Mouse (Mus musculus): Measurements from ENCODE around the gene Sowahb.

Gene Sowahb

GRCm38 (mm10) chr5:93044584-93045370 lies at the start of gene Sowahb:
Gene Sowahb, minus strand, starts transcription at chr5:93045022.
- DNase-seq, result peak; percentile 91

GRCm38 (mm10) chr5:93093638-93094527 lies 49.1 kb upstream of the Sowahb start:
- no peak for DNase-seq

GRCm38 (mm10) chr5:93092857-93093622 lies 48.2 kb upstream of the Sowahb start, which contains the start of gene Sept11:
Gene Sept11, plus strand, starts transcription at chr5:93093437.
- peak; percentile 91 for DNase-seq

DNA sequence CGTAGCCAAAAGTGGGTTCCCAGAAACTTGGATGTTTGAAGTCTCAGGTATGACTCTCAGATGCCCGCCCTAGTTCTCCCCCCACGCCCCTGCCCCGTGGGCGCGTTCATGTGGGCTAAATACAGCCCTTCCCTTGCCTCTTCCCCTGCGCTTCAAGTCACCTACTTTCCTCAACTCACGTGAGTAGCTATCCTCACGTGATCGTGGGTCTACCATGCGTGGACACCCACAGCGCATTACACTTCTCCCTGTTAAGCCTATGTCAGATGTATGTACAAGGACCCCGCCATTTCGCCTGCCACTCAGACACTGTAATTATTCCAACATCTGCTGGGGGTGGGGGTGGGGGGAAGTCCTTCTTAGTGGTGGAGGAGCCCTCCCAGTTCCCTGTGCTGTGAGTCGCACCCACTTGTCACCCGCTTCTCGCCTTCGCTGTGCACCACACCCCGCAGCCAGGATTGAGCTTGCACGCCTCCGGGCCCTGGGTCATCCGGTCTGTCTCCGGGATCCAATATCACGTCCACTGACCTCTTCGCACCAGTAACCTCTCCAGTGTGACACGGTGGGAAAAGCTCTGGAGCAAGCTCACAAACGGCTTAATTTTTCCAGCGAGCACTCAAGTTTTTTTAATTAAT lies 47.4 kb upstream of the Sowahb start:
- peak; percentile 39 for DNase-seq

- no peak for DNase-seq
Observed at GRCm38 (mm10) chr5:93091266-93091665, 46.4 kb upstream of the Sowahb start.

DNA sequence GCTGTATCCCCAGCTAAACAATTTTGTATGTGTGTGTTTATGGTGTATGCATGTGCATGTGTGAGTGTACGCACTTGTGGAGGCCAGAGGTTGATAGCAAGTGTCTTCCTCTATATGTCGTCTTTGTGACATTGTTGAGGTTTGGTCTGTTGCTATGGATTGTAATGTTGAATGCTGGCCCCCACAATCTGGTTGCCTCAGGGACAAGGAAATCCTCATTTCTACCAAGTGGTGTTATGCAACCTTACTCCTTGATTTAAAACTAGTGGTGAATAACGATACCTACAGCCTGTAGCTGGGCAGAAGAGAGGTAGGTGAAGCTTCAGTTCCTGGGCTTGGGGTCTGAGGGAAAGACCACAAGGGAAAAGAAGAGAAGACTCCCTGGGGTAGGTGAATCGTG lies 41.1 kb upstream of the Sowahb start:
- DNase-seq, result no peak

- DNase-seq, result peak; percentile 34
Observed at GRCm38 (mm10) chr5:93085015-93085598, 40.3 kb upstream of the Sowahb start.

DNA sequence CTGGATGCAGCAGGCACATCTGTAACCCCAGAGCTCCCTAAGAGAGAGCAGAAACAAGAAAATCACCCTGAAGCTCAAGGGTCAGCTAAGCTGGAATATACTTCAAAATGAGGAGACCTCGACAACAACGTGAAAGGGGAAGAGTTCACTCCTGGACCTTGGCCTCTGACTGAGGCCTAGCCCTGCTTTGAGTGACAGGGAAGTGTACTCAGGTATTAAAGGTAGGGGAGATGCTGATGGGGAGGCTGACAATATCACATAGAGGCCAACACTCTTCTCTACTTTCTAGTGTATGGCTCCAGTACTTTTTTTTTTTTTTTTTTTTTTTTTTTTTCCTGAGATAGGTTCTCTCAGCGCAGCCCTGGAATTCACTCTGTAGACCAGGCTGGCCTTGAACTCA lies 34.8 kb upstream of the Sowahb start:
- no peak for DNase-seq

- no peak for DNase-seq
Observed at GRCm38 (mm10) chr5:93077661-93078323, 33.0 kb upstream of the Sowahb start.

DNA sequence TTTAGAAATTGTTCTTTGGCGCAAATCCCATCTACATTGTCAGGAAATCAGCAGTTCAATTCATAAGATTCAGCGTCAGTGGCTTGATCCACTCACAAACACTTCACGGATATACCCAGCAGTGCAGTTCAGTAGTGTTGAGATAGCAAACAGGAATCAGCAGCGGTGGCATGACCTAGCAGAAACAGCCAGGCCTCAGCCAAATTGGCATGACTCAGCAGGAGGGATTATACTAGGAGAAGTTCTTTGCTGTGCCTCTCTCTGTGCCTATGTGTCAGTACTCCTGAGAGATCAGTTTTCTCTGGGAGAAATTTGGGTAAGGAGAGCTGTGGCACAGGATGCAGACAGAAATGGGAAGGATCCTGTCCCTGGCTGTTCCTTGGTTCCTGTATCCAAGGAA lies 16.0 kb upstream of the Sowahb start:
- no peak for DNase-seq

DNA sequence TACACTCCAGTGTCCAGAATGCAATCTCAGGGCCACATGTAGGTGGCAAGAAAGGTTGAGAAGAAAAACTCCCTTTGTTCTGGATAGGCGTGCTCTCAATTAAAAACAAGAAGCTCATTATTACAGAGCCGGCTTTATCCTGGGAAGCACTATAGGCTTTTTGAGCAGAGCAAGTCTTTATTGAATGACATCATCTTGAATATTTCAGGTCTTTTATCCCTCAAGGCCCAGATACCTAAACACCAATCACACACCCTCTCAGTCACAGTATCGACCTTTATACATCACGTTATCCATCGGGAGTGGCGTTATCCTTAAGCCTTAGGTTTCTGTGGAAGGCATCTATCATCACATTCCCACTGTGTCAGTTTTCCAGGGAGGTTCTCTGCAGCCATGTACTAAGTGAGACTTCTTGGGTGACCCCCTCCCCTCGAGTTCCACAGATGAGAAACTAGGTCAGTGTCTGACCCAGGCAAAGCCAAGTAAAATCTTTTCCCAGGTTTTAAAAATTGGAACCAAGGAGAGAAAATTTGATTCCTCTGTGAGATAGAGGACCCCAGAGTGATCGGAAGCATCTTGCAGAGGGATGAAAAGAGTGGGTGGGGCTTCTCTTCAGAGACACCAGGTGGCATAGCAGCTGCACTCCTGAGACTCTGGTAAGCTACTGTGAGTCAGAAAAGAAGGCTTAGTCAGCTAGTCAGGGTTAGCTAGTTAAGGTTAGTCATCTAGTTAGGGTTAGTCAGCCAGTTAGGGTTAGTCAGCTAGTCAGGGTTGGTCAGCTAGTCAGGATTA lies 9.0 kb upstream of the Sowahb start:
- no peak for DNase-seq

DNA sequence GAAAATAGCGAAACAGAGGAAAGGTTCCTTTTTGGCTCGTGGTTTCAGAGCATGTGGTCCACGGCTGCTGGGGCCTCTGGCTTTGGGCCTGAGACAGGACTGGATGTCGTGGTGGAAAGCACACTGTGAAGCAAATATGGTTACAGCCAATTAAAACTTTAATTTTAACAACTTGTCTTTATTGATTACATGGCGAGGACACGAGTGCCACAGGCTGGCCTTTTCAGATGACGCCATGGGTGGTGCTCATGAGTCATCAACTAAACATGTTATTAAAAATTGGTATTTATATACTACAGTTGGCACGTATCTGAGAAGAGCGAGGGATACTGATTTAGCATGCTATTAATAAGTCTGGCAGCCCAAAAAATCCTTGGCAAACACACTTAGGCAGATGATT lies 7.1 kb upstream of the Sowahb start:
- DNase-seq, result no peak

GRCm38 (mm10) chr5:93051041-93051440 lies 6.2 kb upstream of the Sowahb start:
- no peak for DNase-seq

DNA sequence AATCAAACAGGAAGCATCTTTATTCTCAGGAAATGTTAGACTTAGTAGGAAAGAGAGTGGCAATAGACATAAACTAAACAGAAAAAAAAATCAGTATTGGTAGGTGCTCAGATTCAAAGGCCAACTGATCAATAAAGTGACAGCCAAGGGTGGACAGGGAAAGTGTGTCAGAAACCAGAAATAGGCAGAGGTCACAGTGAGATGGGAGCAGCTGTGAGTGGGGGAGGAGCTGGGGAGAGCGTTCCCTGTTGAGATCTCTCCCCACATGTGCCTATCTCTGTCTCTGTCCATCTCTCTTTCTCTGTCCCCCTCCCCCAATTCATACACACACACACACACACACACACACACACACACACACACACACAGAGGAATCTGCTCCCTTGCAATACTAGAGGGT lies 5.1 kb upstream of the Sowahb start:
- no peak for DNase-seq

DNA sequence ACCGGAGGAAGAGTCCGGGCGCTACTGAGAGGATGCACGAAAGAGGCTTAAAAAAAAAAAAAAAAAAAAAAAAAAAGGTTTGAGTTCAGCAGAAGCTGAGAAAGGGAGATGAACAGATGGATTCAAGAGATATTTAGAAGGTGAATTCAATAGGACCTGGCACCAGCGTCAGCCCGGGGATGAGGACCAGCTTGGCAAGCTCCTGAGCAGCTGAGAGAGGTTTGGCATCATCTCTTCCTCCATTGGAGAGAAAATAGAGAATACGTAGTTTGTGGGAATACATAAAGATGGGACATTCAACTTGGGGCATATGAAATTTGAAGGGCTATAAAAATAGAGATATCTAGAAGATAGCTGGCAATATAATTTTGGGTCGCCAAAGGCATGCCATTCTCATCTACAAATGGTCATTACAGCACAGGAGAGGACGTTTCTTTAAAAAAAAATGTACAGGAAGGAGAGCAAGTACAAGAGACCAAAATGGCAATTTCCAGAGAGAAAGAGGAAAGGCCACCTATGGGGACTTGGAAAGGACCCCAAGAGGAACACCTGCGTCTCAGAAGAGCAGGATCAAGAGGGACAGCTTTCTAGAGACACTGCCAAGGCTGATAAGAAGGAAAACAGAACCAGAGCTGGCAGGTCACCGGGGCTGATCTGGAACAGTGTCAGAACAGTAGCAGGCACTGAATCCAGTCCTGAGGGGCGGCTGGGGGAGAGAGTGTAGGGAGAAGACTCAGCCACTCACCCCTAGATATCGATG lies 3.8 kb upstream of the Sowahb start:
- DNase-seq, result no peak

DNA sequence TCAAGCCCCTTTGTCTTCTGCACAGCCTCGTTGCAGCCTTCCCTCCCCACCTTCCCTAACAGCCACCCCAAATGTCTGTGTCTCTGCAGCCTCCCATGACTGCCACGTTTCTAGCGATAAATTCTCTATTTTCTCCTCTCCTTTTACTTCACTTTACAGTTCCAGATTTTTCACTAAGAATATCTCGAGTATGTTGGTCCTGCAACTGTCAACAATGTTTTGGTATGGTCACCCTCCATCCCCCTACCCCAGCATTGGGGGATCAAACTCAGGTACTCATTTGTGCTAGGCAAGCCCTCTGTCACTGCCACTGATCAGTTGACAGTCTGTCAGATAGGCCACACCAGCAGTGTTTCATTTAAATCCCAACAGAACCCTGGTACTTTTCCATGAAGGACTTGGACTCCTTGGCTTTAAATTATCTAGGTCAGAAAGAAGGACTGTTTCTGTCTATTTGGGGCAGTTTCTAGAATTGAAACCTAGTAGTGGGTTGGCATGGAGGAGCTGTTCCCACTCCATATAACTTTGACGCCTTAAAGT lies 1.6 kb upstream of the Sowahb start:
- DNase-seq, result no peak

DNA sequence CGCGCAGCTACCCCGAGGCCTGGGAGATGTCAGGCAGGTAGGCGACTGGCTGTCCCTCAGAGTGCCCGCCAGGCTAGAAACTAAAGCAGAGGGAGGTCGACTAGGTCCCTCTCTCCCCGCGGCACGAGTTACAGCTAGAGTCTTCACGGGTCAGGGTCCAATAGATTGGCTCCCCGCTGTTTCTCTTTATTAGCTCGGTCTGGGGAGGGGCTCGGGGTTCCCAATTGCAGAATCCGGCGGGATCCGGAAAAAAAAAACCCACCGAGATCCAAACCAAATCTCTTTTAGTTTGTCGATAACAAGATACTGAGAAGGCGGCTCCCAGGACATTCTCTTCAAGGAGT lies 521 bp upstream of the Sowahb start:
- no peak for DNase-seq

DNA sequence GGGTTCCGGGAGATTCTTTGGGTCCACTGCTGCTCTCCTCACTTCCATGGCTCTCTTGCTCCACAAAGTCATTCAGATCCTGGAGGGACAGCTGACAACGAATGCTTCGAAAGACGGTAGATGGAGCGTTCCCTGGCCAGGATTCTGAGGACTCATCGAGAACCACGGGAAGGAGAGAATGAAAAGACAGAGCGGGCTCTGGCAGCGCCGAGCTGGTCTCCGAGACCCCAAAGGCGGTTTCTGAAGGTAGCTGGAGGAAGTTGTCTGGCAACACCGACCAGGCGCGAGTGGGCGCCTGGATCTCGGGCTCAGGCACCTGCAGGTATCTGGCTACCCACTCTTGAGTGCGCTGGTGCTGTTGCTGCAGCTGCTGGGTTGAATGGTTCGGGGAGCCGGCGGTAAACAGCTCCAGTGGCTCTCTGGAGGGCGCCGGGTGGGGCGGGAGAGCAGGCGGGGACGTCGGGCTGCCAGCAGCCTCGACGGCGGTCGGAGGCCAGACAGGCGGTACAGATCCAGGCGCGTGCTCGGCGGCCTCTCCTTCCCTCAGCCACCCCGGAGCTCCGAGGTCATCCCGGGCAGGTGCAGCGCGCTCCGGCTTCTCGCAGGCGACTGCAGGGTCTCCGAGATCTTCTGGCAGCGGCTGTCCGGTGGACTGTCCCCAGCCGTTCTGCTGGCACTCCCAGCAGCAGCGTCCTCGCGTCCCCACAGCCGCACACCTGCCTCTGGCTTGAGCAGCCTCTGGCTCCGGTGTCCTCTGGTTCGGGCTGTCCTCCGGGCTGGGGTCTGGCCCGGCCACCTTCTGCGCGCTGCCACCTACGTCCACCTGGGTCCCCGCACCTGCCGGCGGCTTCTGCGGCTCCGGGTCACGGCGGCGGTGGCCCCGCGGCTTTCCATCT lies 886 bp downstream of the Sowahb start:
- no peak for DNase-seq

All from kidney, adult 11 months (tissue).